Mouse (Mus musculus): Measurements from ENCODE around the gene Grwd1.

- no peak for TF ChIP-seq TAL1 (IDR thresholded peaks at IDR 0.05; ENCODE audit: low read length)
- TF ChIP-seq GATA1 (IDR thresholded peaks at IDR 0.05; ENCODE audit: low read length), result no peak
Observed at GRCm38 (mm10) chr7:45775237-45775636, 55.5 kb downstream of the Grwd1 start.

Measured in erythroblast, embryonic 14.5 days (primary cell).